Mouse (Mus musculus): ENCODE measurements around the gene Gm4881. TPM values are rescaled to one million over a fixed set of nuclear protein-coding genes. Genes with fewer than 3 reads are reported as not detected.

Gm4881 gene
- polyA plus RNA-seq, 1 experiment from 2014 or later, result 1.0 TPM

DNA sequence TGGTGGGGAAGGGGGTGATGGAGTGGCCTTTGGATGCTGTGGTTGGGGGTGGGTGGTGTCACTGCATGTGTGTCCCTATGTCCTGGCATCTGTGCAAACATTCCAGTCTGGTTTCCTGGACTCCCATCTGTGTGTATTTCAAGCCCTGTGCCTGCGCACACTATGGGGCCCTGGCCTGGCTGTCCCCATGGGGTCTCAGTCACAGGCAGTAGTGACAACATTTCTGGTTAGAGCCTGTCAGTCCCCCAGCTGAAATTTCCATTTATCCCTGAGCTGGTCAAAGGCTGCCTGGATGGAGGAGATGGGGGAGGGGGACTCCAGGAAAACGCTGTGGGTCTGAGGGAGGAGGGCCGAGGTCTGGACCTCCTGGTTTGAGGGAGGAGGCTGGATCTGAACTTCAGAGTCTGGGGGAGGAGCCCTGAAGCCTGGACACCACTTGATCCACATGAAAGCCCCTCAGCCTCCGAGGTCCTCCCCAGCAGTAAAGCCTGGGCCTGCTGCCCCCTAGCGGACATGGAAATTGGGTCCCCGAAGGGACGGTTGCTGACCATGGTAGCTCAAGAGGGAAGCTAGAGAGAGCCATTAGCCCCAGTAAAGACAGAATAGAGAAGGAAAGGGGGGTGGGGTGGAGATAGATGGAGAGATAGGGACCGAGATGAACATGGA, 5.8 kb upstream of the Gm4881 start:
- Histone ChIP-seq H3K27ac (replicated peaks) (no peak overlapping the region), H3K4me2 (no peak overlapping the region), H3K9me3 (no peaks in the 10 kb centered on the region), H3K36me3 (no peaks in the 10 kb centered on the region), H3K9ac (no peak overlapping the region), H3K4me1 (replicated peaks) (peaks cover 61% of the 10 kb centered on the region), H3K27me3 (peaks cover 97% of the 10 kb centered on the region), H3K4me3 (no peak overlapping the region)
- 0% methylated on average over 8 of the region's 8 CpGs for WGBS
- peak; percentile 10; the same call in 1 of the 2 replicates for ATAC-seq (ENCODE audit: low read depth)

DNA sequence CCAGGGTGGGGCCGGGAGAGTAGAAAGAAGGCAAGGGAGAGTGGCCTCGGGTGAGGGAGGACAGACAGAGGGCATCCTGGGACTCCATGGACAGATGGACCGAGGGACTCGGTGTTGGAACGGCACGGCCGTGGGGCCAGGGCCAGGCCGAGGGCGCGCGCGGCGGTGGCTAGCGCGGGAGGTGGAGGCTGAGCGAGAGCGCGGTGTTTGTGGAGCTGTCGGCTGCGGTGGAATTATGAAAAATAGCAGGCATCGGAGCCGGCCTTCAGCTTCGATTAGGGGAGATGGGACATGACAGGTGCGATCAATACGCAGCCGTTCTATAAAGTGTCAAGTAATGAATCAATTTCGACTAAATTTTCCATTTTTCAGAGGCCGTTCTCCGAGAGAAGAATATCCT, 4.5 kb upstream of the Gm4881 start:
- Histone ChIP-seq H3K27ac (replicated peaks) (no peak overlapping the region), H3K9me3 (no peaks in the 10 kb centered on the region), H3K9ac (peak overlapping the region; percentile 61), H3K4me1 (replicated peaks) (peaks cover 59% of the 10 kb centered on the region), H3K4me2 (peak overlapping the region; percentile 39), H3K4me3 (peak overlapping the region; percentile 9; the same call in 1 of the 2 replicates), H3K36me3 (no peaks in the 10 kb centered on the region), H3K27me3 (peaks cover 99% of the 10 kb centered on the region)
- 2% methylated on average over 28 of the region's 29 CpGs for WGBS
- no peak for ATAC-seq (ENCODE audit: low read depth)

DNA sequence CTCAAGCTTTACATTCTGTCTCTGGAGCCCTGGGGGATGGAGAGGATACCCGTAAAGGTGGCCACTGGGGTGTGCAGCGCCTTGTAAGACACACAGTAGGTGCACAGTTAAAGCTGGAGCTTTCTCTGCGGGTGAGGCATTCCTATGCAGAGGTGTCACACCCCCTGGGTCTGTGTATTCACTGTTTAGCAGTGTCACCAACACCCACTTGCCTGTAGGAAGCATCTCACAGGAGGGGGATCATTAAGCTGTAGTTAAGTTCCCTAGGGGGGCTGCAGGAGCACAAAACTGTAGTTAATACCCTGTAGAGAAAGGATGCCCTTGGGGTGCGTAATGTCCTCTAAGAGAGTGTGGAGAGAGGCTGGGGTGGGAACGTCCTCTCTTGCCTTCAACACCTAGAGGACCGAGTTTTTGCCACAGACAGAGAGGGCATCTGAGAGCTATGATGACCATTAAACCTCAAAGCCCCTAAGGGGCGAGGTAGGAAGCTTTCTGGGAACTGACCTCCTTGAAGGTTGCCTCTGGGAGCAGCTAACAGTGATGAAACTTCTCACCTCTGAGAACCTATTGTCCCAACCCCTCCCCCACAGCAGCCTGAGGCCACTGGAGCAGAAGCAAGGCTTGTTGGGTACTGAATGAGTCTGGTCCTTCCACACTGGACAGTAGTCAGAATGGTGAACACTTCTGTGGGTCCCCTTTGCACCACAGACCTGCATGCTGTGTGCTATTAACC, 3.2 kb upstream of the Gm4881 start:
- Histone ChIP-seq H3K9me3 (no peaks in the 10 kb centered on the region), H3K36me3 (no peaks in the 10 kb centered on the region), H3K27me3 (peaks cover 99% of the 10 kb centered on the region), H3K4me2 (no peak overlapping the region), H3K27ac (replicated peaks) (no peak overlapping the region), H3K4me3 (no peak overlapping the region), H3K9ac (no peak overlapping the region), H3K4me1 (replicated peaks) (peaks cover 55% of the 10 kb centered on the region)
- ATAC-seq (ENCODE audit: low read depth), result no peak
- WGBS, result 4% methylated on average over 7 of the region's 7 CpGs

DNA sequence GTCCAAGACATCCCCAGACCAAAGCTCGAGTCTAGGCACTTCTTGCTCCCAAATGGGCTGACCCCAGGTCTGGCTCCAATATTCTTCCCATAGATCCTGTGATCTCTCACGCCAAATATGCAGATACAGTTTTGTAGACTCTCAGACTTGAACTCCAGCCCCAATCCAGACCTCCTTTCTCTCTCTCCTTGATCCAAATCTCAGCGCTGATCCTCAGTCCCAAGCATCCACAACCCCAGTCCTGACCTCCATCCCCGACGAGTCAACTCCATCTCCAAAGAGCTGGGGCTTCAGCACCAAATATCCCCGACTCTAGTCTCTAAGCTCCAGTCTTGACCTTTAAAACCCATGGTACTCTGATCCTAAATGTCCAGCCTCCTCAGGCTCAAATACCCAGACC, 653 bp downstream of the Gm4881 start:
- Histone ChIP-seq H3K27ac (replicated peaks) (no peak overlapping the region), H3K4me2 (no peak overlapping the region), H3K9ac (no peak overlapping the region), H3K4me3 (no peak overlapping the region), H3K9me3 (no peaks in the 10 kb centered on the region), H3K4me1 (replicated peaks) (peaks cover 26% of the 10 kb centered on the region), H3K27me3 (peaks cover 100% of the 10 kb centered on the region), H3K36me3 (no peaks in the 10 kb centered on the region)
- ATAC-seq (ENCODE audit: low read depth), result no peak
- WGBS, result 8% methylated on average over 6 of the region's 6 CpGs

DNA sequence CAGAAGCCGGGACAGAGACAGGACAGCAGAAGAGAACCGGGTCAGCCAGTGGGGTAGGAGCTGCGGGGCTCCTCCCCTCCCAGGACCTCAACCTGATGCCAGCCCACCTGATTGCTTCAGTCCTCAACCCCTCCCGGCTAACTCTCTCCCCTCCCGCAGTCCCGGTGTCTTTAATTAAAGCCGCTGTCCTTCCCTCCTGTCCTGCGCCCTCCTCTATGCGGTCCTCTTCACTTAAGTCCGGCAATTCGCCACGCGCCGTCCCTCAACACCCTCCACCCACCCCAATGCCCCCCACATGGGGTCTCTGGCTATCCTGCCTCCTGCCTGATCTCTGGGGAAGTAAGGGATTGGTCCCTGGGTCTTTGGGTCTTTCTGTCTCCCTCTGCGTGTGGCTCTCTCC, 12.6 kb downstream of the Gm4881 start:
- H3K4me1 ChIP-seq (replicated peaks), result peaks cover 33% of the 10 kb centered on the region
- no peaks in the 10 kb centered on the region for H3K9me3 ChIP-seq
- no peak overlapping the region for H3K4me2 ChIP-seq
- under 1% methylated on average over 15 of the region's 15 CpGs for WGBS
- ATAC-seq (ENCODE audit: low read depth), result no peak
- peaks cover 9% of the 10 kb centered on the region for H3K36me3 ChIP-seq
- H3K9ac ChIP-seq, result no peak overlapping the region
- H3K4me3 ChIP-seq, result no peak overlapping the region
- peaks cover 89% of the 10 kb centered on the region for H3K27me3 ChIP-seq
- no peak overlapping the region for H3K27ac ChIP-seq (replicated peaks)

DNA sequence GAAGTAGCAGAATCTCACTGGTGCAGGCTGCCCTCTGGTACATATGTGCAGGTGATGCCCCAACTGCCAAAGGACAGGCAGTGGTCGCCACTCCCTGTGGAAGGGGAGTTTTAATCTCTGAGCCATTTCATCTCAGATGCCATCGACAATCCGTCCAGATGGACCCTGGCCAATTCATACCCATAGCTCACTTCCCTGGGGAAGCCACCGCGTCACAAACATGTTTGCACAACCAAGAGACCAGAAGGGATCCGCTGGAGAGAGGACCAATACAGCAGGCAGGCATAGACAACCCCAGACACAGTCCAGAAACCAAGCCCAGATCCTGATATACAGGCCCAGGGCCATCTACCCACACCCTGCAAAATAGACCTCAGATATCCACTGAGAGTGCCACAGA, 13.8 kb downstream of the Gm4881 start:
- H3K27me3 ChIP-seq, result peaks cover 77% of the 10 kb centered on the region
- no peak for ATAC-seq (ENCODE audit: low read depth)

DNA sequence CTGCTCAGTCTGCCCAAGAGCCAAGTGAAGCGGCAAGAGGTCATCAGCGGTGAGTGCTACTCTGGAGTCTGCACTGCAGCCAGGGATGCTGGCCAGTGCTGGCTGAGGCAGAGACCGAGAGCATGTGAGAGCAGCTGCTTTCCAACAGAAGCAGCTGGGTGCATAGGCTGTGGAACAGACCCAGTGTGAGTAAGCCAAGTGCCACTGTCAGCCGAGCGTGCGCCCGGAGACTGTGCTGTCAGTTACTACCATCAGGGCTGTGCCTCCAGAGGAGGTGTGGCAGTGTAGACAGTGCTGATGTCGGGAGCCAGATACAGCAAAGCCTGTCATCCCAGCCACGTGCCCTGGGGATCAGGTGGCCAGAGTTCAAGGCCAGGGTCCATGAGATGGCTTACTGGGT, 24.6 kb downstream of the Gm4881 start:
- no peak overlapping the region for H3K9ac ChIP-seq
- no peaks in the 10 kb centered on the region for H3K4me1 ChIP-seq (replicated peaks)
- no peaks in the 10 kb centered on the region for H3K9me3 ChIP-seq
- no peak overlapping the region for H3K4me2 ChIP-seq
- H3K27me3 ChIP-seq, result no peaks in the 10 kb centered on the region
- H3K36me3 ChIP-seq, result peaks cover 82% of the 10 kb centered on the region
- no peak overlapping the region for H3K4me3 ChIP-seq
- no peak overlapping the region for H3K27ac ChIP-seq (replicated peaks)
- 89% methylated on average over 9 of the region's 9 CpGs for WGBS
- ATAC-seq (ENCODE audit: low read depth), result no peak

More for the DNA sequence above, 13.8 kb downstream of the Gm4881 start:
- peaks cover 33% of the 10 kb centered on the region for H3K4me1 ChIP-seq (replicated peaks)
- H3K9me3 ChIP-seq, result no peaks in the 10 kb centered on the region
- WGBS, result 47% methylated on average over 6 of the region's 6 CpGs
- H3K9ac ChIP-seq, result no peak overlapping the region
- H3K4me3 ChIP-seq, result no peak overlapping the region
- H3K36me3 ChIP-seq, result peaks cover 20% of the 10 kb centered on the region
- H3K4me2 ChIP-seq, result no peak overlapping the region
- H3K27ac ChIP-seq (replicated peaks), result no peak overlapping the region

DNA sequence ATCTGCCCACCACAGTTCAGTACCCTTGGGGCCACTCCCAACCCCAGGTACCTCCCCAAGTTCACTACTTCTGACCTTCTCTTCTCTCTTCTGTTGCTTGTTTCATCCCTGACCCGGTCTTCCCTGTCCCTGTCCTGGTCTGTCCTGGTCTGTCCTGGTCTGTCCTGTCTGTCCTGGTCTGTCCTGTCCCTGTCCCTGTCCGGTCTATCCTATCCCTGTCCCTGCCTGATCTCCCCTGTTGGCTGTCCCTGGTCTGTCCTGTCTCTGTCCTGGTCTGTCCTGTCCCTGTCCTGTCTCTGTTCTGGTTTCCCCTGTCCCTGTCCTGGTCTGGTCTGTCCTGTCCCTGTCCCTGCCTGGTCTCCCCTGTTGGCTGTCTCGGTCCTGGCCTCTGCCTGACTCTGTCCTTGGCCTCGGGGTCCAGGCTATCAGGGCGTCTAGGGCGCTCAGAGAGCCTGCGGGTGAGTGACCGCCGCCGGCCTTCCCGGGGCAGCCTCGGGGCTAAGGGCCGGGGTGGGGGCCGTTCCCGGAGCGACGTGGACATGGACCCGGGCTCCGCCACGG, 25.5 kb downstream of the Gm4881 start:
- H3K4me2 ChIP-seq, result no peak overlapping the region
- no peak overlapping the region for H3K9ac ChIP-seq
- no peak overlapping the region for H3K4me3 ChIP-seq
- no peak for ATAC-seq (ENCODE audit: low read depth)
- H3K36me3 ChIP-seq, result peaks cover 74% of the 10 kb centered on the region
- H3K4me1 ChIP-seq (replicated peaks), result no peaks in the 10 kb centered on the region
- H3K9me3 ChIP-seq, result no peaks in the 10 kb centered on the region
- no peaks in the 10 kb centered on the region for H3K27me3 ChIP-seq
- no peak overlapping the region for H3K27ac ChIP-seq (replicated peaks)
- WGBS, result 93% methylated on average over 20 of the region's 20 CpGs

DNA sequence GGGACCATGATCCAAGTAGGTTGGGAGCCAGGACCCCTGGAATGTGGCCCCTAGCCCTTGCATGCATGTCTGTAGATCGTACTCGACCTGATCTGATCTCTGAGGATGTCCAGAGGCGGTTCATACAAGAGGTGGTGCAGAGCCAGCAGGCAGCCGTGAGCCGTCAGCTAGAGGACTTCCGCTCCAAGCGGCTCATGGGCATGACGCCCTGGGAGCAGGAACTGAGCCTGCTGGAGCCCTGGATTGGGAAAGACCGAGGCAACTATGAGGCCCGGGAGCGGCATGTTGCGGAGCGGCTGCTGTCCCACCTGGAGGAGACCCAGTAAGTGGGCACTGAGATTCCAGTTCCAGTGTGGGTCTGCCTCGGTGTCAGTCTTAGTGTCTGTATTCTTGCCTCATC, 31.8 kb downstream of the Gm4881 start:
- no peak for ATAC-seq (ENCODE audit: low read depth)
- Histone ChIP-seq H3K4me2 (no peak overlapping the region), H3K9ac (no peak overlapping the region), H3K27ac (replicated peaks) (no peak overlapping the region), H3K4me1 (replicated peaks) (no peaks in the 10 kb centered on the region), H3K27me3 (no peaks in the 10 kb centered on the region), H3K36me3 (peaks cover 52% of the 10 kb centered on the region), H3K4me3 (no peak overlapping the region), H3K9me3 (no peaks in the 10 kb centered on the region)
- 91% methylated on average over 14 of the region's 14 CpGs for WGBS

DNA sequence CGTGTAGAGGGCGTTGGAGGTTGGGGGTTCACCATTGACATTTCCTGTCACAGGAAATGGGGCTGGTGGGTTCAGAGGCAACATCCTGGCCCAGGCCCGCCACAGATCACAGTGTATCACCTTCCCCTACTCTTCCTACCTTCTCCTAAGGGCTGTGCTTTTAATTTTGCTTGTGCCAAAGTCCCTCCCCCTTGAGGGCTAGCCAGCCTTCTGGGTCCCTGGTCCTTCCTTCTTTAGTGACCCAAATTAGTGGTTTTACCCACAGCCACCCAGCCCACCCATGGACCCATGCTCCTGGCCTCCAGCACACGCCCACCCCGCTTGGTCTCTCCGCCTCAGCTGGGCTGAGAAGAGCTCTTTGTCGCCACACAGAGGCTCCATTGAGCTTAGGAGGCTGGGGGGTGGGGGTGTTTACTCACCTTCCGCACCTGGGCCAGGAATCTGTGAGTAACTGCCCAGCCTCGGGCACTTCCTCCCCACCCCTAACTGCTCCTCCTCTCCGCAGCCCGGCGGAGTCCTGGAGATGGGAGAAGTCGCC, 37.0 kb downstream of the Gm4881 start:
- H3K9ac ChIP-seq, result peak overlapping the region; percentile 52; the same call in 1 of the 2 replicates

DNA sequence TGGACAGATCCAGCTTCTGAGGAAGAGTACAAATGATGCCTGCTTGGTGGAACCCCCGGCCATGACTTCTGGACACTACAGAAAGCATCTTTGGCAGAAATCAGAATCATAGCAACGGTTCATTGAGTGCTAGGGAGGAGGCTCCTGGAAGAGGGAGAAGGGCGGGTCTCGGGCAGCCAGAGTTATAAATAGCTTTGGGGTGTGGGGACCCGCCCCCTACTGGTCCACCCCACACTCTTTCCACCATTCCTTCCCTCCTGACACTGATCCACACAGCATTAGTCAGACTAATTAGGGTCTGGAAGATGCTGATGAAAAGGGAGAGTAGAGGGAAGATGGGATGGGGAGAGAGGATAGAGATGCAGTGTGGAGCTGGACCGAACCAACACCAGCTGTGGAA, 37.7 kb downstream of the Gm4881 start:
- peaks cover 49% of the 10 kb centered on the region for H3K4me1 ChIP-seq (replicated peaks)
- no peak overlapping the region; the same call in 1 of the 2 replicates for H3K27ac ChIP-seq (replicated peaks)
- no peaks in the 10 kb centered on the region for H3K27me3 ChIP-seq
- no peak overlapping the region for H3K4me3 ChIP-seq
- H3K9me3 ChIP-seq, result no peaks in the 10 kb centered on the region
- ATAC-seq (ENCODE audit: low read depth), result no peak
- peaks cover 23% of the 10 kb centered on the region for H3K36me3 ChIP-seq
- H3K4me2 ChIP-seq, result 0 out of 2 replicates have a peak overlapping the region, but pooled peaks have one; percentile 4
- 37% methylated on average over 6 of the region's 6 CpGs for WGBS
- H3K9ac ChIP-seq, result peak overlapping the region; percentile 52; the same call in 1 of the 2 replicates

More for the DNA sequence above, 37.0 kb downstream of the Gm4881 start:
- Histone ChIP-seq H3K9me3 (no peaks in the 10 kb centered on the region), H3K4me1 (replicated peaks) (peaks cover 44% of the 10 kb centered on the region), H3K27ac (replicated peaks) (no peak overlapping the region; the same call in 1 of the 2 replicates), H3K27me3 (no peaks in the 10 kb centered on the region), H3K4me3 (no peak overlapping the region), H3K36me3 (peaks cover 29% of the 10 kb centered on the region), H3K4me2 (no peak overlapping the region)
- no peak for ATAC-seq (ENCODE audit: low read depth)
- 31% methylated on average over 13 of the region's 13 CpGs for WGBS

DNA sequence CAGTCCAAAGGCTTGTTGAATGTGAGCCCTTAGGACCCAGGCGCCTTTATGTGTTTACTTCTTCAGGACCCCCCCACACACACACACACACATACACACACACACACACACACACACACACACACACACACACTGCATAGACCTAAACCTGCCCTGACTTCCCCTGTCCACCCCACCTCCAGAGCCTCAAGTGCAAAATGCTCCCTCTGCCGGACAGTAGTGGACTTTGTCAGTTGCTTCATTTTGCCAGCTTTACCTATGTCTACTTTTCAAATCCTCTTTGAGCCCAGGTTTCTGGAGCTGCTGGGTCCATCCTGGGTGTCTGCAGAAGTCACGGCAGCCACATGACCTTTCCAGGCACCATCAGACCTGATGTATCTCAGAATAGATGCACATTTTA, 39.4 kb downstream of the Gm4881 start:
- Histone ChIP-seq H3K27me3 (no peaks in the 10 kb centered on the region), H3K9me3 (no peaks in the 10 kb centered on the region), H3K4me2 (peak overlapping the region; percentile 75), H3K9ac (peak overlapping the region; percentile 86), H3K4me1 (replicated peaks) (peaks cover 49% of the 10 kb centered on the region), H3K4me3 (peak overlapping the region; percentile 66), H3K27ac (replicated peaks) (peak overlapping the region; percentile 81; the same call in 1 of the 2 replicates), H3K36me3 (peaks cover 15% of the 10 kb centered on the region)
- peak; percentile 34 for ATAC-seq (ENCODE audit: low read depth)
- WGBS, result 14% methylated on average over 3 of the region's 3 CpGs
